Mouse (Mus musculus): ENCODE data around the gene Zfp850.

GRCm38 (mm10) chr7:28044524-28044923 lies 30.6 kb upstream of the Zfp850 start:
- TF ChIP-seq POLR2A (IDR thresholded peaks at IDR 0.05; ENCODE audit: insufficient read depth, low read depth, low read length) (no peak), CTCF (IDR thresholded peaks at IDR 0.05) (no peak), EP300 (IDR thresholded peaks at IDR 0.05; ENCODE audit: insufficient read depth, low read depth, low read length) (no peak)
